Mouse (Mus musculus) layer of hippocampus, adult 2 months (tissue): ENCODE results near the gene Hspa8. TPM values are rescaled to one million over a fixed set of nuclear protein-coding genes. Genes with fewer than 3 reads are reported as not detected.

ENCODE experiments used
- DNase-seq, 2 experiments: peaks; one replicate each; pipeline ENCODE4 v3.0.0; 2022; ENCODE audit warnings: low spot score in 2 of 2
- H3K27ac ChIP-seq: fragments of 200-600 bp; 2 replicates; pipeline ENCODE4 v1.8.1; 2022
- H3K4me3 ChIP-seq: fragments of 200-600 bp; 2 replicates; pipeline ENCODE4 v1.8.1; 2022; ENCODE audit warnings: mild to moderate bottlenecking
- CTCF ChIP-seq: fragments of 200-600 bp; conservative IDR thresholded peaks from 2 replicates; pipeline ENCODE4 v1.8.1; 2022; ENCODE audit warnings: antibody characterized with exemption, mild to moderate bottlenecking, moderate library complexity
- total RNA-seq, 2 experiments: library from RNA; stranded (reverse); gene quantifications; 2 replicates each; pipeline ENCODE4 v1.2.3; 2021

Hspa8 gene
- total RNA-seq, 2 experiments from 2014 or later: 2,132 to 2,154 TPM

DNA sequence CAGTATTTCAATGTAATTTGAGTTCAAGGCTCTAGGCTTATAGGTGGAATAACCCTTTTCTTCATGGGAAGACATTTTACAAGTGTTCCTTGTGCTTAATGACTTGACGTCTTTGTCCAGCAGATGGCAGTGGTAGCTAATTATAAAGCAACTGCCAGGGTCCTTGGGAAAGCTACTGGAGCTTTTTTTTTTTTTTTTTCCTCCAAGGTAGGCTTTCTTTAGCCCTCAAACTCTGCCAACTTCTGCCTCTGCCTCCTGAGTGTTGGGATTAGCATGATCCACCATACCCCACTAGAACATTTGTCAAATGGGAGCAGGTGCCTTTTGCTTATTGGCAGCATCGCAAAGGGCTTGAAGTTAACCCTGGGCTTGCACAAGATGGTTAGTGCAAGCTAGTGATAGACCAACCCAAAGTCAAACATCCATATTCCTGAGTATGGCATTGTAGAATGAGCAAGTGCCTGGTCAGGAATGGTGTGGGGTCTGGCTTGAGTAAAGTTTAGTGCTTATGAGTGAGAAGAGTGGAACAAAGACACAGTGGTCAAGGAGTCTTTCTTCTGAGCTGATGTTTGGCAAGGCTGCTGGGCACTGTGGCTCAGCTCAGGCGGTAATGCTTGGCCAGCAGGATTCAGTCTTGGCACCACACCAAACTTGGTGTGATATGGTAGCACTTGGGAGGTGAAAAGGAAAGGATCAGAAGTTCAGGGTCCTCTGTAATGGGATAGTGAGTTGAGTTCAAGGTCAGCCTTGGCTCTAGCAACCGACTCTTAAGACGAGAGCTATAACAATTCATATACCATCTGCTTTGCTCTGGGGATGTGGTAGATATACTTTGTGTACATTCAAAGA lies 5.9 kb downstream of the Hspa8 start:
- H3K27ac ChIP-seq: peak overlapping the region; percentile 64
- TF ChIP-seq CTCF: peak; percentile 66
- H3K4me3 ChIP-seq: no peak overlapping the region
- no peak for DNase-seq

DNA sequence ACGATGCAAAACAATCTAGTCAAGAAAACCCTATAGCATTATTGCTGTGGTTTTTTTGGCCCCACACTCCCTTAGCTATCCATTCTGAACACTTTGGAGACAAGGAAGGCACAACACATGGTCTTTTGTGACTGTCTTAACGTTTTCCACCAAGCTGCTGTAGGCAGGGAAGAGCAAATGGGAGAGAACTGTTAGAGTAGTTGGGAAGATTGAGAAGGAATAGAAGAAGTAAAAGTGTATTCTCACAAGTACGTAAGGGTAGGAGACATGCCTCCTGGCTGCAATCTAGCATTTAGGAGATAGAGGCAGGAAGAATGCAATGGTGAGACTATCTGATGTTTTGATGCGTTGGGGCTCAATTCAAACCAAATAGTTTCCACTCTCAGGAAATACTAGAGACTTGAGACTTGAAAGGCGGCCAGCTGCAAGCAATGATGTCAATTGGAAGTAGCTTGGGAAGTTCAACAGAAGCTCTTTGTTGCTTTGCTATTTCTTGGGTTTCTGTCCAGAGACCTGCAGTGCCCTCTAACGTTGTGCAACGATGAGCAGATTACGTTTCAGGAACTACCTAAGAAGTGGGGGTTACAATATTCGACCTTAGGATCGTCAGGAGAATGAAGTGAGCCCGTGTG lies 6.6 kb downstream of the Hspa8 start:
- Histone ChIP-seq H3K4me3 (no peak overlapping the region), H3K27ac (peak overlapping the region; percentile 64)
- TF ChIP-seq CTCF: no peak
- DNase-seq: peak in 1 of 2 experiments; percentile 42

DNA sequence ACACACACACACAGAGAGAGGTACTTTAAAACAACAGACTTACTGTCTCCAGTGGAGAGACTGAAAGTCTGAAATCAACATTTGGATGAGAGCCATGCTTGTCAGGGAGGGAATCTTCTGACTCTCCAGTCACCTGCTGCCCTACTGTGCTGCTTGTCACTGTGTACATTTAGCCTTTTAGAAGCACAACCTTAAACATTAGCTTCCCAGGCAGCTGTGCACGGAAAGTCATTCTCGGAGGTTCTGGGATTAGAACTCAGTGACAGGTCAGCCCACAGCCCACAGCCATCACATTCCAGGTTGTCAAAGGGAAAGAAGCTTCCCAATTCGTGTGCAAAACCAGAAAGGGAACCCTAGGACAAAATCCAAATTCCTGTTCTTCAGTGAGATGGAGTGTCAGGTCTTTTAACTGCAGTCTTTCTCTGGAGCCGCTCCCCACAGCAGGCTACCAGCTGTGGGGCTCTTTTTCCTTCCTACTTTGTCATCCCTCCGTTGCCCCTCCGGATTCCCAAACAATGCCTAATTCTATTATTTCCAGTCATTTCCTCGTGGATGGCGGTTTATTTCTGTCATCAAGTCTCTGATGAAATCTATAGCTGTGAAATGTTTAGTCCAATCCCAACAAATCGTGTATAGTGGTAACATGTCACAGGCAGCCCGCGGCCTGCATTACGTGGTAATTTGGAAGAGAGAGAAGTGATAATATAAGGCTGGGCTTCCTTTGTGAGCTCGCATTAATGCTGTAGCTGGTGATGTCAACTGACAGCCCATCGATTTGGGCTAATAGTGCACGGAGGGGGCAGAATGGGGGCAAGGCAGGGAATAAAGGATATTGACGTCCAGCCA lies 7.5 kb downstream of the Hspa8 start:
- peak overlapping the region; percentile 25; the same call in 1 of the 2 replicates for H3K27ac ChIP-seq
- DNase-seq: no peak
- no peak for TF ChIP-seq CTCF

DNA sequence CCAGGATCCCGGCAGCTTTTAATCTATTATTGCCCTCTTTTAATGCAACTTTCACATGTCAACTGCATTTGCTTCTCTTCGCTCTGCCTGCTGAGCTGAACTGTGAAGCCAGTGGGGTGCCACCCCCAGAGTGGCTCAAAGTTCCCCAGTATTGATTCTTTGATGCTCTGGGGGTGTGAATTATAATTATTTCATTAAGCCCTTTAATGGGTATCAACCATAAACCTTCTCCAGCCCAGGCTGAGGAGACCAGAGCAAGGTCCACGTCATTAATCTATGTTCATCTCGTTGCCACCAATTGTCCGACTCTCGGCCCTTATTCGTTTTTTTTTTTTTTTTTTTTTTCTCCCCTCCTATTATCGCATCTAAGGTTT lies 8.1 kb downstream of the Hspa8 start:
- no peak overlapping the region for H3K4me3 ChIP-seq
- no peak for TF ChIP-seq CTCF
- no peak overlapping the region; the same call in 1 of the 2 replicates for H3K27ac ChIP-seq
- no peak for DNase-seq

More for the DNA sequence above, 7.5 kb downstream of the Hspa8 start:
- no peak overlapping the region for H3K4me3 ChIP-seq

DNA sequence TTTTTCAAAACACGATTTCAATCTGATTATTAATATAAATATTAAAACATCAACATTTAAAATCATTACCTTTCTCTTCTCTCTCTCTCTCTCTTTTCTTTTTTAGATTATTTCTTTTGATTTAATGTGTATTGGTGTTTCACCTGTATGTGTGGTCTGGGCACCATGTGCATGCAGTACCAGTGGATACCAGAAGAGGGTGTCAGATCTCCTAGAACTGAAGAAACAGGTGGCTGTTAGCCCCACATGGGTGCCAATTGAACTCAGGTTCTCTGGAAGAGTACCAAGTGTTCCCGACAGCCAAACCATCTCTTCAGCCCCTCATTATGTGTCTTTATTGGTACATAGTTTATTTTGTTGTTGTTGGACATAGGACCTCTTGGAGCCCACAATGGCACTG lies 11.1 kb downstream of the Hspa8 start:
- DNase-seq: no peak
- no peak overlapping the region for H3K4me3 ChIP-seq
- H3K27ac ChIP-seq: no peak overlapping the region
- TF ChIP-seq CTCF: peak; percentile 74

DNA sequence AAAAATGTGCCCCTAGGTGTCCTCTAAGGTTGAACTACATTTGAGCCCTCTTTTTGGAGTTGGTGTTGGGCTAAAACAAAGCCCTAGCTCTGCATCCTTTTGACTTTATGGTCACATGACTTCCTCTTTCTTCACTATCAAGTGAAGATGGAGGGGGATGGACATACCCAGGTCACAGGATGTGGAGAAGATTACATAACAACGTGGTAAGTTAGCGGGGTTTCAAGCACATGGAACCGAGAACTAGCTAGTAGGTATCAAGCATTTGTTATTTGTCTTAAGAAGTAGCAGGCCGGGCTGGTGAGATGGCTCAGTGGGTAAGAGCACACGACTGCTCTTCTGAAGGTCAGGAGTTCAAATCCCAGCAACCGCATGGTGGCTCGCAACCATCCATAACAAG lies 13.3 kb downstream of the Hspa8 start:
- Histone ChIP-seq H3K4me3 (no peak overlapping the region), H3K27ac (no peak overlapping the region)
- no peak for DNase-seq
- no peak for TF ChIP-seq CTCF

DNA sequence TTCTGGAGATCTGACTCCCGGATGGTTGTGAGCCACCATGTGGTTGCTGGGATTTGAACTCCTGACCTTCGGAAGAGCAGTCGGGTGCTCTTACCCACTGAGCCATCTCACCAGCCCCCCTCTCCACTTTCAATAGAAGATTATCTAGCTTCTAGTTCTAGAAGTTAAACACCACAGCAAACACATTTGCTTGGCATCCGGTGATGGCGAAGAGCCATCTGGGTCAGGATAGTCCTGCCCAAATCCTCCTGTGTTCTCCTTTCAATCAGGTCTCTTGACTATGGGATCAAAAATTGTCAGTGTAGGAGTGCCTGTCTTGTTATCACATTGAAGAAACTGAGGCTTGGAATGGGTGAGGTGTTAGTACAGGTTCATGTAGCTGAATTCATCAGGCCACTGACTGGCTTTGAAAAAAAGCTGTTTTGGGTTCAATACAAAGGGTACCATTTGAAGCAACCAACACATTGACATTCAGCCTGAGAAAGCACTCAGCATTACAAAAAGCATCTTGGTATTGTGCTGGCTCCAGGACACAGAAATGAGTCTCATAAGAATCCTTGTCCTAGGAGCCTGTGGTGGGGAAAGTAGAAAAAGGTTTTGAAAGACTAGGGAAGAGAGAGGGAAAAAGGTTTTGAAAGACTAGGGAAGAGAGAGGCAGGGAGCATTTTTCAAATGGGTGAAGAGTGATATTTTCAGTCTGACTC lies 16.7 kb downstream of the Hspa8 start:
- TF ChIP-seq CTCF: 0 out of 2 replicates have a peak, but pooled peaks have one; percentile 1
- Histone ChIP-seq H3K4me3 (no peak overlapping the region), H3K27ac (peak overlapping the region; percentile 83)
- DNase-seq: peak in 1 of 2 experiments; percentile 33

DNA sequence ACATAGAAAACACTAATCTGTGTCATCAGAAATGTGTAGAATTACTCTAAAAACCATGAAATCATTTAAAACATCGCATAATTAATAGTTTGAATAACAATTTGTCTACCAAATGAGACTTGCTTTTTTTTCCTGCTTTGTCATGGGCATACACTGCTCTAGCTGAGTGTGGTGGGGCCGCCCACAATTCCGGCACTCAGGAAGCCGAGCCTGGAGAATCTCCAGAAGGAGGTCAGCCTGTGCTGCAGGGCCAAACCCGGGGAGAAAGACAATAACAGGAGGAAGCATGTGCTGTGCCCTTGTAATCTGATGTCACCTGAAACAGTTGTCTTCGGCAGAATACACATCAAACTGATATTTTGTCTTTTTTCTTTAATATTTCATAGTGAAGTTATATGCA lies 24.8 kb downstream of the Hspa8 start:
- no peak for TF ChIP-seq CTCF
- no peak overlapping the region for H3K4me3 ChIP-seq
- DNase-seq: no peak
- no peak overlapping the region for H3K27ac ChIP-seq

DNA sequence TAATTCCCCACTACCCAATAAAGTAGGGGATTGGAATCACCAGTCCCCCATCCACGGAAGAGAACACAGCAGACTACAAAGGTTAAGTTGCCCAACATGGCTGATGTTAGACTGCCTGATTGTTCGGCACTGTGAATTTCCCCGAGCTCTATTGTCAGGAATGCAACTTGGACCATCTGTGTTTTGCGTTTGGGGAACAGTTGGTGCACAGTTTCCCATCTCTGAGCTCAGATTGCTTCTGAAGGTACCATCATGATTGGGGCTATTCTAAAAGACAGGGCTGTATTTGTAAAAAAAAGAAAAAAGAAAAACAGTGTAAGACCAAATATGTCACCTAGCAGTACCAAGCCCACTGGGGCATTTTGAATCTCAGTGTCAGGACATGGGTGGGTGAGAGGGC lies 26.6 kb downstream of the Hspa8 start:
- no peak overlapping the region for H3K4me3 ChIP-seq
- peak; percentile 41 to 51 for DNase-seq
- peak overlapping the region; percentile 72 for H3K27ac ChIP-seq
- TF ChIP-seq CTCF: no peak

DNA sequence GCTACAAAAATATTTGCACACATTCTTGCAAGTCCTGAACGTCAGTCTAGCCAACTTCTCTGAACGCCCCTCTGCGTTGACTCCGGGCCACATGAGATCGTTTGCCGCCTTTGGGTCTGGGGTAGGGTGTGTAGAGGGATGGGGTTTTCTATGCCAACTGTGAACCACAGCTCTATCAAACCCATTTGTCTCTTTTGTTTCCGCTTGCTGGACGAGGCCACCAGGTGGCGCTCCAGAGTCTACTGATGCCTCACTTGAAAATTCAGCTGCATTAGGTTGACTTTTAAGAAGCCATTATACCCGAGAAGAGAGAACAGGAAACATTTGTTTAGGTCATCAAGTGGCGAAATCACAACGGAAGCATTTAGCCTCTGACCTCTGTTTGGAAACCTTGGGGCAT lies 33.8 kb downstream of the Hspa8 start:
- Histone ChIP-seq H3K27ac (no peak overlapping the region), H3K4me3 (no peak overlapping the region)
- peak; percentile 58 to 91 for DNase-seq
- TF ChIP-seq CTCF: peak; percentile 95

DNA sequence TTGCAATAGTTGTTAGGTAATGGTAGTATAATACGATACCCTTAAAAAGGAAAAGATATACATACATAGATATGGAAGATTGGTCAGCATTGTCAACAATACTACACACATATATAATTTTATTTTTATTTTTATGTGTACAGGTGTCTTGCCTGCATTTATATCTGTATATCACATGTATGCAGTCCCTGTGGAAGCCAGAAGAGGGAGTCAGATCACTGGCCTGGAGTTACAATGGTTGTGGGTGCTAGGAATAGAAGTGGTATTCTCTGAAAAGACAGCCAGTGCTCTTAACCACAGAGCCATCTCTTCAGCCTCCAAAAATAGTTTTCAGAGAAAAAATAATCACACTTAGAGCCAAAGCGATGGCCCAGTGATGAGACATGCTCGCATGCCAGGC lies 35.9 kb downstream of the Hspa8 start:
- DNase-seq: no peak
- H3K27ac ChIP-seq: no peak overlapping the region
- peak; percentile 52 for TF ChIP-seq CTCF
- H3K4me3 ChIP-seq: no peak overlapping the region

DNA sequence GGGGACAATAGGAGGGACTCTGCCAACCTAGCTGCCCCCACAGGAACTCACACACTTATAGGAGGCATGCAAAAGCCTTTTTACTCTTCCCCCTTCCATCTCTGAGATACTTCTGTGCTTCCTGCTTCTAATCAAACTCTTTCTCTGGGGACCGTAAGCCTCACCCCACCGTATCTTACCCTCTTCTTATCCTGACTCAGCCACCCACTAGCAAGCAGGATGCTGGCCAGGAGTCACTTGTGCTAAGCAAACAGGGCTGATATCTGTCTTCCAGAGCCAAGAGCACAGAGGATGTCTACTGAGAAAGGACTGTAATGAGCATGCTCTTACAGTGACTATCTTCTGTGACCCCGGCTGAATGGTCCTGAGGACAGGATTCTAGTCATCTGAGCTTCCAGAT lies 38.9 kb downstream of the Hspa8 start:
- no peak overlapping the region for H3K27ac ChIP-seq

More for the DNA sequence above, 38.9 kb downstream of the Hspa8 start:
- DNase-seq: no peak
- H3K4me3 ChIP-seq: no peak overlapping the region
- TF ChIP-seq CTCF: no peak
